Mouse (Mus musculus) hindbrain, postnatal 0 days (tissue): Measurements from ENCODE around the gene Vmn1r115. TPM values are rescaled to one million over a fixed set of nuclear protein-coding genes. Genes with fewer than 3 reads are reported as not detected.
"Not testable (repeated sequence)": the region's sequence is repeated elsewhere in the genome, so short reads cannot be mapped to it uniquely, and the experiment has no call there.

Experiments
- ATAC-seq: fragments of 200-750 bp; cut with Nextera tagmentation; 2 replicates; pipeline ENCODE4 v1.8.0; 2017; ENCODE audit warnings: mild to moderate bottlenecking, moderate TSS enrichment, moderate library complexity
- DNase-seq: peaks from one replicate; pipeline ENCODE4 v3.0.0-alpha.2; 2015; ENCODE audit warnings: low spot score
- H3K27ac ChIP-seq: fragments of 300-500 bp; sonication (generic); 2 replicates; pipeline ENCODE4 v1.5.1; 2014; ENCODE audit warnings: mild to moderate bottlenecking
- H3K27me3 ChIP-seq: fragments of 300-500 bp; sonication (generic); 2 replicates; pipeline ENCODE4 v1.6.1; 2014; ENCODE audit warnings: low read length, mixed read lengths; ENCODE audit not compliant: insufficient read depth
- H3K36me3 ChIP-seq: fragments of 300-500 bp; sonication (generic); 2 replicates; pipeline ENCODE4 v1.6.1; 2014; ENCODE audit warnings: low read length, mixed read lengths; ENCODE audit not compliant: insufficient read depth
- H3K4me1 ChIP-seq: fragments of 300-500 bp; sonication (generic); 2 replicates; pipeline ENCODE4 v1.6.1; 2014; ENCODE audit warnings: antibody characterized with exemption, low read length, mixed read lengths; ENCODE audit not compliant: insufficient read depth
- H3K4me2 ChIP-seq: fragments of 300-500 bp; sonication (generic); 2 replicates; pipeline ENCODE4 v1.6.1; 2014; ENCODE audit warnings: low read depth, mild to moderate bottlenecking, low read length, moderate library complexity, mixed read lengths
- H3K4me3 ChIP-seq: fragments of 300-500 bp; sonication (generic); 2 replicates; pipeline ENCODE4 v1.5.1; 2014; ENCODE audit warnings: low read length
- H3K9ac ChIP-seq: fragments of 300-500 bp; sonication (generic); replicated peaks from 2 replicates; pipeline ENCODE4 v1.6.1; 2014; ENCODE audit warnings: mild to moderate bottlenecking, low read length, moderate library complexity, mixed read lengths
- H3K9me3 ChIP-seq: fragments of 300-500 bp; sonication (generic); 2 replicates; pipeline ENCODE4 v1.6.1; 2016; ENCODE audit warnings: low read length, mixed read lengths
- WGBS: fragments of 180-500 bp; shearing (Covaris S2); extraction: QIAGEN DNeasy Blood & Tissue Kit; methylation state at CpG from one replicate; pipeline ENCODE4 v1.1.7; 2014; 5-methylcytosine and 5-hydroxymethylcytosine counted together
- polyA plus RNA-seq: library from polyadenylated mRNA; unstranded; fragments of >200 nt; fragmentation: Nextera tagmentation; extraction: Ambion mirVana; gene quantifications from 2 replicates; pipeline ENCODE4 v1.2.1, GENCODE M21; 2015
- total RNA-seq: library from RNA; depleted of rRNA; stranded (reverse); fragments of >200 nt; gene quantifications from 2 replicates; pipeline ENCODE4 v1.2.3, GENCODE M21; 2014; rRNA removed

Gene Vmn1r115
- total RNA-seq (not detected in 2 replicates), polyA plus RNA-seq (not detected in 2 replicates)

- H3K27ac ChIP-seq, DNase-seq, H3K36me3 ChIP-seq, H3K4me2 ChIP-seq, H3K27me3 ChIP-seq, ATAC-seq, H3K4me3 ChIP-seq, H3K9ac ChIP-seq, H3K4me1 ChIP-seq, H3K9me3 ChIP-seq: not testable (repeated sequence)
- 88% methylated on average over 1 of the region's 3 CpGs for WGBS
Measured at GRCm38 (mm10) chr7:20844885-20845284, at the start of gene Vmn1r115. TSS of gene Vmn1r115 (minus strand) at chr7:20844985.

GRCm38 (mm10) chr7:20884021-20884420, 39.2 kb upstream of the Vmn1r115 start, which contains the start of gene Vmn1r117:
TSS of gene Vmn1r117 (minus strand) at chr7:20884121.
- not testable (repeated sequence) for H3K4me2 ChIP-seq, H3K9ac ChIP-seq, H3K4me1 ChIP-seq, ATAC-seq, H3K36me3 ChIP-seq, H3K27me3 ChIP-seq, H3K27ac ChIP-seq, DNase-seq, H3K4me3 ChIP-seq, H3K9me3 ChIP-seq
- no CpG with 5 or more reads among the region's 2 CpGs for WGBS

- WGBS, result 49% methylated on average over 3 of the region's 3 CpGs
- H3K4me1 ChIP-seq, H3K9ac ChIP-seq, H3K4me2 ChIP-seq, H3K36me3 ChIP-seq, H3K9me3 ChIP-seq, ATAC-seq, H3K4me3 ChIP-seq, H3K27me3 ChIP-seq, DNase-seq, H3K27ac ChIP-seq: not testable (repeated sequence)
Measured at GRCm38 (mm10) chr7:20871956-20872355, 27.2 kb upstream of the Vmn1r115 start, which contains the start of gene Vmn1r116. TSS of gene Vmn1r116 (plus strand) at chr7:20872256.

- not testable (repeated sequence) for H3K4me1 ChIP-seq, H3K36me3 ChIP-seq, H3K9ac ChIP-seq, H3K9me3 ChIP-seq, H3K27ac ChIP-seq, H3K4me3 ChIP-seq, ATAC-seq, DNase-seq, H3K27me3 ChIP-seq, H3K4me2 ChIP-seq
- no CpG with 5 or more reads among the region's 5 CpGs for WGBS
Measured at GRCm38 (mm10) chr7:20812086-20812485, 32.7 kb downstream of the Vmn1r115 start, which contains the start of gene Vmn1r114. TSS of gene Vmn1r114 (minus strand) at chr7:20812186.

Other genes starting within 250 kb of the Vmn1r115 start
- not detected in 2 replicates for gene Gm4513, start 246.0 kb downstream of the Vmn1r115 start, total RNA-seq
- gene Gm4513, start 246.0 kb downstream of the Vmn1r115 start, polyA plus RNA-seq, result not detected in 2 replicates
- not detected in 2 replicates for gene Vmn1r107, start 176.1 kb downstream of the Vmn1r115 start, total RNA-seq
- not detected in 2 replicates for gene Vmn1r107, start 176.1 kb downstream of the Vmn1r115 start, polyA plus RNA-seq
- not detected in 2 replicates for gene Vmn1r111, start 141.8 kb downstream of the Vmn1r115 start, total RNA-seq
- gene Vmn1r111, start 141.8 kb downstream of the Vmn1r115 start, polyA plus RNA-seq, result not detected in 2 replicates
- gene Gm10668, start 114.4 kb downstream of the Vmn1r115 start, total RNA-seq, result not detected in 2 replicates
- gene Gm10668, start 114.4 kb downstream of the Vmn1r115 start, polyA plus RNA-seq, result not detected in 2 replicates
- not detected in 2 replicates for gene Vmn1r112, start 73.8 kb downstream of the Vmn1r115 start, total RNA-seq
- not detected in 2 replicates for gene Vmn1r112, start 73.8 kb downstream of the Vmn1r115 start, polyA plus RNA-seq
- gene Vmn1r113, start 57.7 kb downstream of the Vmn1r115 start, total RNA-seq, result not detected in 2 replicates
- not detected in 2 replicates for gene Vmn1r113, start 57.7 kb downstream of the Vmn1r115 start, polyA plus RNA-seq
- gene Vmn1r114, start 32.8 kb downstream of the Vmn1r115 start, total RNA-seq, result not detected in 2 replicates
- gene Vmn1r114, start 32.8 kb downstream of the Vmn1r115 start, polyA plus RNA-seq, result not detected in 2 replicates
- not detected in 2 replicates for gene Vmn1r116, start 27.3 kb upstream of the Vmn1r115 start, total RNA-seq
- gene Vmn1r116, start 27.3 kb upstream of the Vmn1r115 start, polyA plus RNA-seq, result not detected in 2 replicates
- gene Vmn1r117, start 39.1 kb upstream of the Vmn1r115 start, total RNA-seq, result not detected in 2 replicates
- gene Vmn1r117, start 39.1 kb upstream of the Vmn1r115 start, polyA plus RNA-seq, result not detected in 2 replicates
- not detected in 2 replicates for gene Vmn1r118, start 67.4 kb upstream of the Vmn1r115 start, total RNA-seq
- not detected in 2 replicates for gene Vmn1r118, start 67.4 kb upstream of the Vmn1r115 start, polyA plus RNA-seq
- not detected in 2 replicates for gene Vmn1r119, start 167.5 kb upstream of the Vmn1r115 start, total RNA-seq
- gene Vmn1r119, start 167.5 kb upstream of the Vmn1r115 start, polyA plus RNA-seq, result not detected in 2 replicates
- not detected in 2 replicates for gene Vmn1r120, start 208.8 kb upstream of the Vmn1r115 start, total RNA-seq
- gene Vmn1r120, start 208.8 kb upstream of the Vmn1r115 start, polyA plus RNA-seq, result not detected in 2 replicates